Mouse (Mus musculus) E14TG2a.4 (cell line): ENCODE results near the gene Mgat2.

Experiments
- CTCF ChIP-seq: conservative IDR thresholded peaks from 2 replicates; pipeline ENCODE4 v1.5.1; 2014; ENCODE audit warnings: low read length
- NANOG ChIP-seq: IDR thresholded peaks from 2 replicates; pipeline ENCODE4 v1.6.1; 2014; ENCODE audit warnings: borderline replicate concordance, low read length, mixed read lengths
- POU5F1 ChIP-seq: IDR thresholded peaks from 2 replicates; pipeline ENCODE4 v1.6.1; 2014; ENCODE audit warnings: low read length, borderline replicate concordance

GRCm38 (mm10) chr12:69190074-69190473 lies 6.1 kb downstream of the Mgat2 start:
- TF ChIP-seq CTCF (no peak), NANOG (no peak), POU5F1 (no peak)
